Mouse (Mus musculus) olfactory bulb, adult 2 months (tissue): ENCODE data around the gene Cldnd2. TPM values are rescaled to one million over a fixed set of nuclear protein-coding genes. Genes with fewer than 3 reads are reported as not detected.
"Not testable (repeated sequence)": the region's sequence is repeated elsewhere in the genome, so short reads cannot be mapped to it uniquely, and the experiment has no call there.

Source experiments
- H3K27ac ChIP-seq: fragments of 200-500 bp; 2 replicates; pipeline ENCODE4 v1.5.1; 2012; ENCODE audit warnings: low read depth, low read length; ENCODE audit not compliant: insufficient read depth
- H3K4me1 ChIP-seq: fragments of 200-500 bp; 2 replicates; pipeline ENCODE4 v1.6.1; 2012; ENCODE audit warnings: low read length; ENCODE audit not compliant: control insufficient read depth, insufficient read depth
- H3K4me3 ChIP-seq: fragments of 200-500 bp; 2 replicates; pipeline ENCODE4 v1.5.1; 2012; ENCODE audit warnings: mild to moderate bottlenecking, low read depth, low read length, moderate library complexity; ENCODE audit not compliant: insufficient read depth
- CTCF ChIP-seq: fragments of 200-500 bp; IDR thresholded peaks from 2 replicates; pipeline ENCODE4 v1.5.1; 2012; ENCODE audit warnings: low read depth, mild to moderate bottlenecking, low read length, moderate library complexity; ENCODE audit not compliant: insufficient read depth
- POLR2A ChIP-seq: fragments of 200-500 bp; IDR thresholded peaks from 2 replicates; pipeline ENCODE4 v1.6.1; 2012; ENCODE audit warnings: mild to moderate bottlenecking, low read depth, low read length, moderate library complexity; ENCODE audit not compliant: insufficient read depth
- WGBS: fragments of 180-500 bp; shearing (Covaris S2); methylation state at CpG from one replicate; pipeline ENCODE4 v1.1.7; 2018; 5-methylcytosine and 5-hydroxymethylcytosine counted together
- polyA plus RNA-seq: library from polyadenylated mRNA; stranded (reverse); fragments of >200 nt; gene quantifications from 2 replicates; pipeline ENCODE4 v1.2.4, GENCODE M21; 2012; ENCODE audit warnings: low replicate concordance; ENCODE audit not compliant: missing spikeins, insufficient read depth, insufficient read length

Gene Cldnd2
- polyA plus RNA-seq: not detected in 2 replicates

GRCm38 (mm10) chr7:43440482-43440881, at the start of gene Cldnd2:
Gene Cldnd2 (plus strand): TSS chr7:43440782.
- 77% methylated on average over 6 of the region's 6 CpGs for WGBS
- Histone ChIP-seq H3K4me1 (peaks cover 16% of the 10 kb centered on the region), H3K4me3 (no peak within 1 kb of the TSS), H3K27ac (no peak within 1 kb of the TSS)
- TF ChIP-seq CTCF (no peak), POLR2A (no peak)

GRCm38 (mm10) chr7:43392349-43393121, 48.0 kb upstream of the Cldnd2 start:
- H3K27ac ChIP-seq: no peak overlapping the region
- no peak overlapping the region for H3K4me3 ChIP-seq
- TF ChIP-seq CTCF (no peak), POLR2A (no peak)
- 76% methylated on average over 8 of the region's 8 CpGs for WGBS
- no peaks in the 10 kb centered on the region for H3K4me1 ChIP-seq

- WGBS: 90% methylated on average over 2 of the region's 2 CpGs
- TF ChIP-seq CTCF: no peak
- TF ChIP-seq POLR2A: no peak
- Histone ChIP-seq H3K27ac (no peak overlapping the region), H3K4me3 (no peak overlapping the region), H3K4me1 (no peaks in the 10 kb centered on the region)
Measured at GRCm38 (mm10) chr7:43399501-43399900, 41.1 kb upstream of the Cldnd2 start.

GRCm38 (mm10) chr7:43402718-43403117, 37.9 kb upstream of the Cldnd2 start:
- TF ChIP-seq POLR2A (no peak), CTCF (no peak)
- Histone ChIP-seq H3K4me3 (no peak overlapping the region), H3K4me1 (no peaks in the 10 kb centered on the region), H3K27ac (no peak overlapping the region)
- WGBS: 48% methylated on average over 2 of the region's 2 CpGs

- TF ChIP-seq CTCF: no peak
- no peak for TF ChIP-seq POLR2A
- H3K4me3 ChIP-seq: no peak overlapping the region
- no peaks in the 10 kb centered on the region for H3K4me1 ChIP-seq
- WGBS: 81% methylated on average over 3 of the region's 3 CpGs
- no peak overlapping the region for H3K27ac ChIP-seq
Measured at GRCm38 (mm10) chr7:43407573-43407972, 33.0 kb upstream of the Cldnd2 start.

GRCm38 (mm10) chr7:43408131-43408553, 32.4 kb upstream of the Cldnd2 start, which contains the start of gene Siglecg:
Gene Siglecg (plus strand): TSS chr7:43408204.
- WGBS: 78% methylated on average over 4 of the region's 4 CpGs
- Histone ChIP-seq H3K27ac (no peak within 1 kb of the TSS), H3K4me3 (no peak within 1 kb of the TSS), H3K4me1 (no peaks in the 10 kb centered on the region)
- TF ChIP-seq CTCF (no peak), POLR2A (no peak)

GRCm38 (mm10) chr7:43409084-43409483, 31.5 kb upstream of the Cldnd2 start:
- H3K27ac ChIP-seq: no peak overlapping the region
- TF ChIP-seq POLR2A: no peak
- no peak for TF ChIP-seq CTCF

GRCm38 (mm10) chr7:43411724-43412123, 28.9 kb upstream of the Cldnd2 start:
- 40% methylated on average over 4 of the region's 4 CpGs for WGBS
- not testable (repeated sequence) for H3K4me1 ChIP-seq, H3K4me3 ChIP-seq, H3K27ac ChIP-seq

More at GRCm38 (mm10) chr7:43409084-43409483, 31.5 kb upstream of the Cldnd2 start:
- no peaks in the 10 kb centered on the region for H3K4me1 ChIP-seq
- 84% methylated on average over 3 of the region's 3 CpGs for WGBS
- H3K4me3 ChIP-seq: no peak overlapping the region

GRCm38 (mm10) chr7:43417298-43417697, 23.3 kb upstream of the Cldnd2 start:
- H3K4me1 ChIP-seq: no peaks in the 10 kb centered on the region
- no peak overlapping the region for H3K4me3 ChIP-seq
- H3K27ac ChIP-seq: no peak overlapping the region
- TF ChIP-seq POLR2A: no peak
- TF ChIP-seq CTCF: no peak
- 89% methylated on average over 10 of the region's 10 CpGs for WGBS
